Mouse (Mus musculus) ovary, postnatal 10 days (tissue): ENCODE data around the gene Eef1a2.
"Not testable (repeated sequence)": the region's sequence is repeated elsewhere in the genome, so short reads cannot be mapped to it uniquely, and the experiment has no call there.

Experiments
- DNase-seq: peaks from one replicate; pipeline ENCODE4 v3.0.0; 2022; ENCODE audit warnings: low spot score

Gene Eef1a2

GRCm38 (mm10) chr2:181156248-181157121, at the start of gene Eef1a2:
TSS of gene Eef1a2 (minus strand) at chr2:181157014.
- DNase-seq, result no peak

- no peak for DNase-seq
These were observed 49.3 kb upstream of the Eef1a2 start for GRCm38 (mm10) chr2:181206118-181206517.

- DNase-seq, result no peak
These were observed 48.9 kb upstream of the Eef1a2 start for GRCm38 (mm10) chr2:181205678-181206077.

GRCm38 (mm10) chr2:181202886-181203285, 46.1 kb upstream of the Eef1a2 start:
- DNase-seq, result no peak

GRCm38 (mm10) chr2:181202422-181202821, 45.6 kb upstream of the Eef1a2 start, which contains the start of gene Ptk6:
TSS of gene Ptk6 (minus strand) at chr2:181202789.
- DNase-seq, result no peak

- no peak for DNase-seq
These were observed 44.8 kb upstream of the Eef1a2 start for GRCm38 (mm10) chr2:181201606-181202005.

GRCm38 (mm10) chr2:181196628-181197300, 40.0 kb upstream of the Eef1a2 start:
- DNase-seq, result no peak

- DNase-seq, result no peak
These were observed 36.2 kb upstream of the Eef1a2 start for GRCm38 (mm10) chr2:181193044-181193443.

GRCm38 (mm10) chr2:181191936-181192335, 35.1 kb upstream of the Eef1a2 start:
- DNase-seq, result no peak

- not testable (repeated sequence) for DNase-seq
These were observed 34.6 kb upstream of the Eef1a2 start for GRCm38 (mm10) chr2:181191385-181191784.

- DNase-seq, result no peak
These were observed 32.5 kb upstream of the Eef1a2 start for GRCm38 (mm10) chr2:181189321-181189720.

- no peak for DNase-seq
These were observed 31.9 kb upstream of the Eef1a2 start for GRCm38 (mm10) chr2:181188681-181189080.

GRCm38 (mm10) chr2:181187121-181188000, 30.5 kb upstream of the Eef1a2 start, which contains the start of gene Ppdpf:
TSS of gene Ppdpf (plus strand) at chr2:181187247.
- peak; percentile 73 for DNase-seq

GRCm38 (mm10) chr2:181186635-181187034, 29.8 kb upstream of the Eef1a2 start:
- DNase-seq, result peak; percentile 55

- DNase-seq, result no peak
These were observed 24.1 kb upstream of the Eef1a2 start for GRCm38 (mm10) chr2:181180898-181181297.

GRCm38 (mm10) chr2:181178471-181178870, 21.7 kb upstream of the Eef1a2 start:
- no peak for DNase-seq

- no peak for DNase-seq
These were observed 21.2 kb upstream of the Eef1a2 start for GRCm38 (mm10) chr2:181178015-181178414.

GRCm38 (mm10) chr2:181174646-181175045, 17.8 kb upstream of the Eef1a2 start:
- DNase-seq, result no peak

- no peak for DNase-seq
These were observed 9.7 kb upstream of the Eef1a2 start for GRCm38 (mm10) chr2:181166469-181166868.

- DNase-seq, result no peak
These were observed 4.0 kb upstream of the Eef1a2 start for GRCm38 (mm10) chr2:181160821-181161220.

GRCm38 (mm10) chr2:181159771-181160170, 3.0 kb upstream of the Eef1a2 start:
- no peak for DNase-seq

- no peak for DNase-seq
These were observed 2.3 kb upstream of the Eef1a2 start for GRCm38 (mm10) chr2:181159091-181159514.
